Mouse (Mus musculus) heart, postnatal 0 days (tissue): ENCODE results near the gene Slitrk6. TPM values are rescaled to one million over a fixed set of nuclear protein-coding genes. Genes with fewer than 3 reads are reported as not detected.

Experiments used
- ATAC-seq: fragments of 200-750 bp; cut with Nextera tagmentation; 2 replicates; pipeline ENCODE4 v1.8.0; 2017; ENCODE audit warnings: low read depth, moderate number of reproducible peaks, moderate library complexity; ENCODE audit not compliant: insufficient read depth
- DNase-seq: peaks from one replicate; pipeline ENCODE4 v3.0.0-alpha.2; 2016; ENCODE audit warnings: low spot score
- H3K27ac ChIP-seq: fragments of 300-500 bp; sonication (generic); 2 replicates; pipeline ENCODE4 v1.5.1; 2014; ENCODE audit warnings: low read depth, mild to moderate bottlenecking
- H3K27me3 ChIP-seq: fragments of 300-500 bp; sonication (generic); 2 replicates; pipeline ENCODE4 v1.6.1; 2014; ENCODE audit warnings: low read length, mixed read lengths; ENCODE audit not compliant: control insufficient read depth, insufficient read depth
- H3K36me3 ChIP-seq: fragments of 300-500 bp; sonication (generic); replicated peaks from 2 replicates; pipeline ENCODE4 v1.6.1; 2014; ENCODE audit warnings: low read length, mixed read lengths; ENCODE audit not compliant: control insufficient read depth, insufficient read depth
- H3K4me1 ChIP-seq: fragments of 300-500 bp; sonication (generic); 2 replicates; pipeline ENCODE4 v1.6.1; 2014; ENCODE audit warnings: antibody characterized with exemption; ENCODE audit not compliant: control insufficient read depth, insufficient read depth
- H3K4me2 ChIP-seq: fragments of 300-500 bp; sonication (generic); 2 replicates; pipeline ENCODE4 v1.6.1; 2014; ENCODE audit warnings: low read depth, mild to moderate bottlenecking, low read length, moderate library complexity
- H3K4me3 ChIP-seq: fragments of 300-500 bp; sonication (generic); 2 replicates; pipeline ENCODE4 v1.5.1; 2014; ENCODE audit warnings: low read depth, low read length
- H3K9ac ChIP-seq: fragments of 300-500 bp; sonication (generic); replicated peaks from 2 replicates; pipeline ENCODE4 v1.6.1; 2014; ENCODE audit warnings: low read depth, low read length, mixed read lengths
- H3K9me3 ChIP-seq: fragments of 300-500 bp; sonication (generic); replicated peaks from 2 replicates; pipeline ENCODE4 v1.6.1; 2016; ENCODE audit warnings: low read length; ENCODE audit not compliant: control insufficient read depth
- CTCF ChIP-seq: IDR thresholded peaks from 2 replicates; pipeline ENCODE4 v1.5.1; 2016; ENCODE audit warnings: antibody characterized with exemption, control low read depth, low read depth
- EP300 ChIP-seq: IDR thresholded peaks from 2 replicates; pipeline ENCODE4 v1.6.1; 2016; ENCODE audit warnings: antibody characterized with exemption, low read depth
- WGBS: fragments of 180-500 bp; shearing (Covaris S2); extraction: QIAGEN DNeasy Blood & Tissue Kit; methylation state at CpG from one replicate; pipeline ENCODE4 v1.1.7; 2014; 5-methylcytosine and 5-hydroxymethylcytosine counted together
- polyA plus RNA-seq: library from polyadenylated mRNA; unstranded; fragments of >200 nt; fragmentation: Nextera tagmentation; extraction: Ambion mirVana; gene quantifications from 2 replicates; pipeline ENCODE4 v1.2.1, GENCODE M21; 2015
- total RNA-seq: library from RNA; depleted of rRNA; stranded (reverse); fragments of >200 nt; gene quantifications from 2 replicates; pipeline ENCODE4 v1.2.3, GENCODE M21; 2014; ENCODE audit warnings: low replicate concordance; rRNA removed

Gene Slitrk6
- total RNA-seq (0.35 and 1.1 TPM in 2 replicates), polyA plus RNA-seq (0.79 and 1.1 TPM in 2 replicates)

DNA sequence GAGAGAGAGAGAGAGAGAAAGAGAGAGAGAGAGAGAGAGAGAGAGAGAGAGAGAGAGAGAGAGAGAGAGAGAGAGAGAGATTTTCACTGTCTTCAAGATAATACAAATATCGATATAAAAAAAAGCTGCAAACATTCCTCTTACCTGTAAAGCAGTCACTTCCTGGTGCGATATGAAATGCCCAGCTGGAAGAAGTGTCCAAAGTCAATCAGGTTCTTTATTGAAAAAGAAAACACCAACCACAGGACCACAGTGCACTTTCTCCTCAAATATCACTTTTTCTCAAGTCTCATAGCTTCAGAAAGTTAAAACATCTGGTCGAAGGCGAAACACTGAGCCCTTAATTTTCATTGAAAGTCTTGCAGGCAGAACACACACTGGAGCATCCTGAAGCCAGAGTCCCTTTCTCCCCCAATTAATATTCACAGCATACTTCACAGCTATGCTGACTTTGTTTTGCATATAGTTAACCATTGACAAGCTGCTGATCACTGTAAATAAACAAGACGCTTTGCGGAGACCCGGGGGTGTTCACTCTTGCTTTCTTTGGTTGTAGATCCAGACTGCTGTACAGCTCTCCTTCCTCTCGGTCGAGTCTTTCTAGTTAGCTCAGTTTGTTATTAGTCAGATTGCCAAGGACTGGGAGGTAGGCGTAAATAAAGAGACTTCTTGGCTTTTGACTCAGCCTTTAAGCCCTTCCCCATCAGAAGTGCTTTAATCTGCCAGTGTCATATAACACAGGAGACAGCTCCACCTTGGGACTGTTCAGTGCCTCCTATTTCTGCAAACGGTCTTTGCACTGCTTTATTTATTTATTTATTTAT lies at the start of gene Slitrk6:
TSS of gene Slitrk6 (minus strand) at position 666 of the 824 bp plus-strand sequence.
- H3K9ac ChIP-seq: no peak within 1 kb of the TSS
- DNase-seq: peak; percentile 10
- peak within 1 kb of the TSS; percentile 16 for H3K4me3 ChIP-seq

DNA sequence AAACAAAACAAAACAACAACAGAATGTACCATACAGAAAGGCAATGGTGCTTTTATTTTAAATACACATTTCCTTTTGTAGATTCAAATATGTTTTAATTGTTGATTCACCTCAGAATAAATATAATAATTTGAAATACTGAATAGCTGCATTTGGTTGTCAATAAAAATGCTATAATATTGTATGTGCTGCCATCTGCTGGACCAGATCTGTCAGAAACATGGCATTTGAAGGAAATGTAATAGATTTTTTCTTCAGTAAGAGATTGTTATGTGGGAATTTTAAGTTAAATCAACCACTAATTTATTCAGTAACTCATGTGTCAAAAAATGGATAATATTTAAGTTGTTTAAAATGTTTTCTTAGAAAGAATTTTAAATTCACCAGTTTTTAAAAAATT lies 22.6 kb upstream of the Slitrk6 start:
- H3K27me3 ChIP-seq: no peaks in the 10 kb centered on the region
- H3K4me2 ChIP-seq: no peak overlapping the region
- H3K4me3 ChIP-seq: no peak overlapping the region
- H3K9me3 ChIP-seq: no peaks in the 10 kb centered on the region
- no peaks in the 10 kb centered on the region for H3K4me1 ChIP-seq
- H3K36me3 ChIP-seq: no peaks in the 10 kb centered on the region
- TF ChIP-seq EP300 (no peak), CTCF (peak; percentile 33; the same call in 1 of the 2 replicates)
- no peak overlapping the region for H3K9ac ChIP-seq
- ATAC-seq (no peak), DNase-seq (no peak)
- no peak overlapping the region for H3K27ac ChIP-seq

More for the DNA sequence above, at the start of gene Slitrk6:
- no peaks in the 10 kb centered on the region for H3K4me1 ChIP-seq
- no peaks in the 10 kb centered on the region for H3K27me3 ChIP-seq
- TF ChIP-seq EP300 (no peak), CTCF (peak; percentile 49)
- H3K36me3 ChIP-seq: no peaks in the 10 kb centered on the region
- H3K27ac ChIP-seq: no peak within 1 kb of the TSS
- H3K4me2 ChIP-seq: peak within 1 kb of the TSS; percentile 7; the same call in 1 of the 2 replicates
- no peaks in the 10 kb centered on the region for H3K9me3 ChIP-seq
- no peak; the same call in 1 of the 2 replicates for ATAC-seq
- WGBS: 54% methylated on average over 11 of the region's 11 CpGs

DNA sequence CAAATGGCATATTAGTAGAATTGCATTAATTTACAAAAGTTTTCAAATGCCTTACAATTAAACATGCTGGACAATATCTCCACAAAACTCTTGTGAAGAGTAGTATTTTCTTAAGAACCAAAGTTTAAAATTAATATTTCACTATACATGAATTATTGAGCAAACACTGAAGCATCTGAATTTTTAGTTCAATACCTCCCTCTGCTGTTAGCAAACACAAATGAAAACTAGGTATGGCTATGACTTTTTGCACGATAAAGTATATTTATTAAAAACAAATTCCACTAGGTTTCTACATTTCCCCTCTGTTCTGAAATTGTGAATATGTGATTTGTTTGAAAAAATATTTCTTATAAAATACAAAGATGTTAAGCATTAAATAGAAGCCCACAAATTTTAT lies 15.7 kb upstream of the Slitrk6 start:
- H3K9ac ChIP-seq: no peak overlapping the region
- 87% methylated on average over 1 of the region's 1 CpGs for WGBS

DNA sequence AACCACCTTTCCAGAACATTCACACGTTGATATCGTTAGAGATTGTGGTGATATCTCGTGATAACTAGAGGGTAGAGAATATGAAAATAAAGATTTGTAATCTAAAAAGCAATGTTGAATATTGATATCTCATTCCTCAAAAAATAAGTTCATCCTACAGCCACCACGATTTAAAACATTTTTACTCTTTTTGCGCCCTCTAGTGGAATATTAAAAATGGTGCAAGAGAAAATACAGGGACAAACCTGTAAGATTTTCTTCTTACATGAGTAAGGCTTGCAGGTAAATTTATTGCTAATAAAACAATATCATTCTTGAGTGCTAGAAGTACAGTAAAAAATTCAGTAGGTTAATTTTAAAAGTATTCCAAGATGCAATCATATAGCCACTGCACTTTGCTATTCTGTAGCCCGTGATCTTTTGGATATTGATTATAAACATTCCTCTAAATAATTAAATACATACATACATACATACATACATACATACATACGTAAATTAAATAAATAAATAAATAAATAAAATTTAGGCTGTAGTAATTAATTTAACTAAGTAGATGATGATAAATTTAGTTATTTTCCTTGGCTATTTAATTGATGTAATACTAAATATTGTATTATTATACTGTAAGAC lies 7.8 kb upstream of the Slitrk6 start:
- no peak for DNase-seq
- no peaks in the 10 kb centered on the region for H3K4me1 ChIP-seq
- H3K27ac ChIP-seq: no peak overlapping the region
- H3K36me3 ChIP-seq: no peaks in the 10 kb centered on the region
- no peaks in the 10 kb centered on the region for H3K9me3 ChIP-seq
- TF ChIP-seq EP300 (no peak), CTCF (peak; percentile 57)
- H3K9ac ChIP-seq: no peak overlapping the region
- no peak overlapping the region for H3K4me2 ChIP-seq
- no peak overlapping the region for H3K4me3 ChIP-seq
- no peaks in the 10 kb centered on the region for H3K27me3 ChIP-seq
- 20% methylated on average over 7 of the region's 7 CpGs for WGBS
- ATAC-seq: no peak

More for the DNA sequence above, 15.7 kb upstream of the Slitrk6 start:
- Histone ChIP-seq H3K27ac (no peak overlapping the region), H3K36me3 (no peaks in the 10 kb centered on the region), H3K27me3 (no peaks in the 10 kb centered on the region), H3K9me3 (no peaks in the 10 kb centered on the region), H3K4me2 (no peak overlapping the region), H3K4me3 (no peak overlapping the region), H3K4me1 (no peaks in the 10 kb centered on the region)
- DNase-seq: no peak
- no peak for ATAC-seq
- no peak for TF ChIP-seq CTCF
- no peak for TF ChIP-seq EP300

DNA sequence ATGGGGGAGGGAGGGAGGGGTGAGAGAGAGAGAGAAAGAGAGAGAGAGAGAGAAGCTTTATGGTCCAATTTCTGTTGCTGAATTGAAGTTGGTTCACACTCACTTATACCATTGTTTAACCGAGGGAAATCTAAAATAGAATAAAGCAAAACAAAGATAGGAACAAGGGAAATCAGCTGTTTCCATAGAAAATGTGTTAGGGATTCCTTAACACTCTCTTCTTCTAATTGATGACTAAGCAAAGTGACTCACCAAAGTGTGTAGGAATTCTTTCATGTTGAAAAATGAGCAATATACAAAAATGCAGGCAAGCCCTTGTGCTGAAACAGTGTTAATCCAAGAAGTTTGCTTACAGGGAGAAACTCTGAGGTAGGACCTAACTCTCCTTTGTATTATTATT lies 6.0 kb upstream of the Slitrk6 start:
- Histone ChIP-seq H3K4me2 (no peak overlapping the region), H3K27ac (no peak overlapping the region), H3K9me3 (no peaks in the 10 kb centered on the region), H3K4me3 (no peak overlapping the region), H3K27me3 (no peaks in the 10 kb centered on the region), H3K4me1 (no peaks in the 10 kb centered on the region), H3K36me3 (no peaks in the 10 kb centered on the region), H3K9ac (no peak overlapping the region)
- ATAC-seq (no peak), DNase-seq (no peak)
- no peak for TF ChIP-seq CTCF
- no peak for TF ChIP-seq EP300
- 23% methylated on average over 1 of the region's 1 CpGs for WGBS
